Mouse (Mus musculus) neural tube, postnatal 0 days (tissue): Measurements from ENCODE around the gene Gm45716. TPM values are rescaled to one million over a fixed set of nuclear protein-coding genes. Genes with fewer than 3 reads are reported as not detected.

Experiments used
- polyA plus RNA-seq: library from polyadenylated mRNA; unstranded; fragments of >200 nt; fragmentation: Nextera tagmentation; extraction: Ambion mirVana; gene quantifications from 2 replicates; pipeline ENCODE4 v1.2.1, GENCODE M21; 2015

The Gm45716 gene
- polyA plus RNA-seq, result 19.3 and 20.2 TPM in 2 replicates

DNA sequence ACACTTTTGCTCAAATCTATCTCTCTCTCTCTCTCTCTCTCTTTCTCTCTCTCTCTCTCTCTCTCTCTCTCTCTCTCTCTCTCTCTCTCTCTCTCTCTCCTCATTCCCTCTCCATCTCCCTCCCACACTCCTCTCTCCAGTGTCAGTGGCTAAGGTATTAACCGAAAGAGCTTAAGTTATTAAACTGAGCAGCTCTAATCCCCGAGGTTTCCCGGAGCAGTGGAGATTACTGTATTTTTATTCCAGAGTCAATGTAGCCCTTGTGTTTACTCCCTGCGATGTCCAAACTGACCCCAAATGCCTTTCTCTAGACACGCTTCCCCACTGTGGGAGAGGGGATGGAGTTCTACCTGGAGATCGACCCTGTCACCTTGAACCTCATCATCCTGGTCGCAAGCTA, at the start of gene Gm45716:
Gene Gm45716, plus strand, starts transcription at position 243 of the 400 bp plus-strand sequence.

GRCm38 (mm10) chr11:90249025-90249650, 61.7 kb downstream of the Gm45716 start, which contains the start of gene Mmd:
Gene Mmd (plus strand): TSS chr11:90249456.

Other genes starting within 250 kb of the Gm45716 start
- gene Pctp, start 184.8 kb upstream of the Gm45716 start, polyA plus RNA-seq, result 1.3 and 1.9 TPM in 2 replicates
- gene Tmem100, start 157.3 kb upstream of the Gm45716 start, polyA plus RNA-seq, result 55.8 and 58.0 TPM in 2 replicates
- 99.2 and 100 TPM in 2 replicates for gene Mmd, start 61.8 kb downstream of the Gm45716 start, polyA plus RNA-seq
- 7.3 and 7.9 TPM in 2 replicates for gene Hlf, start 203.2 kb downstream of the Gm45716 start, polyA plus RNA-seq